Mouse (Mus musculus): Measurements from ENCODE around the gene Cycs.

DNA sequence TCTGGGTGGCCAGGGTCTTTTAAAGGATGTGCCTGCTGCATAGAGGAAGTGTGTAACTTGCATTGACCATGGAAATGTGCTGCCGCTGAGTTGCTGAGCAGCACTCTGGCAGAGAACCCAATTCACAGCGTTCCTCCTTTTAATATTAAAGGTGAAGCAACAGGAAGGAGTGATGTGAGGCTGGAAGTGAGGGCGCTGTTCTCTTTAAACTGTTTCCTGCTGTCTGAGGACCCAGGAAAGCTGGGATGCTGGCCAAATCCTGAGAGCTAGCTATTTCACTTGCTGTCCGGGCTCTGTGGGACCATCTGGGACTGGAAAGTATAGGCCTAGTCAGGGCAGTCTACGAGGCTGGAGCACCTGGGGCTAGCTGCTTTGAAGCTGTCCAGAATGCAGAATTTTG, 32.2 kb upstream of the Cycs start:
- no peak for TF ChIP-seq GATA1 (IDR thresholded peaks at IDR 0.05; ENCODE audit: borderline replicate concordance, low read length)
- no peak for TF ChIP-seq FLI1 (IDR thresholded peaks at IDR 0.05; ENCODE audit: low read length)
